Mouse (Mus musculus): ENCODE data around the gene Melk. TPM values are rescaled to one million over a fixed set of nuclear protein-coding genes. Genes with fewer than 3 reads are reported as not detected.

Gene Melk
- 7.1 and 9.3 TPM in 2 replicates for polyA plus RNA-seq (2015; fragmentation: Nextera tagmentation; extraction: Ambion mirVana)

GRCm38 (mm10) chr4:44300781-44301750 lies at the start of gene Melk:
Melk (plus strand) TSS chr4:44300876.
- H3K4me3 ChIP-seq (ENCODE audit: low read length): peak within 1 kb of the TSS; percentile 60
- H3K27ac ChIP-seq (ENCODE audit: low read depth, low read length): no peak within 1 kb of the TSS
- H3K36me3 ChIP-seq (ENCODE audit: control insufficient read depth, insufficient read depth, low read length): no peaks in the 10 kb centered on the region
- no peaks in the 10 kb centered on the region; the same call in 1 of the 2 replicates for H3K4me1 ChIP-seq (ENCODE audit: control insufficient read depth, insufficient read depth, low read depth, low read length)
- WGBS: under 1% methylated on average over 41 of the region's 41 CpGs
- no peaks in the 10 kb centered on the region for H3K9me3 ChIP-seq (ENCODE audit: control insufficient read depth, low read length)
- peak within 1 kb of the TSS; percentile 95 for H3K4me2 ChIP-seq (ENCODE audit: low read length)
- ATAC-seq: peak; percentile 88
- no peaks in the 10 kb centered on the region for H3K27me3 ChIP-seq (replicated peaks; ENCODE audit: control insufficient read depth, insufficient read depth, low read length)
- peak within 1 kb of the TSS; percentile 69 for H3K9ac ChIP-seq (ENCODE audit: low read depth, low read length)

GRCm38 (mm10) chr4:44251521-44251920 lies 49.2 kb upstream of the Melk start:
- H3K4me1 ChIP-seq (ENCODE audit: control insufficient read depth, insufficient read depth, low read depth, low read length): peaks cover 12% of the 10 kb centered on the region
- no peaks in the 10 kb centered on the region for H3K27me3 ChIP-seq (replicated peaks; ENCODE audit: control insufficient read depth, insufficient read depth, low read length)
- no peak for ATAC-seq
- WGBS: 87% methylated on average over 5 of the region's 5 CpGs
- H3K4me2 ChIP-seq (ENCODE audit: low read length): no peak overlapping the region
- no peaks in the 10 kb centered on the region for H3K9me3 ChIP-seq (ENCODE audit: control insufficient read depth, low read length)
- no peak overlapping the region for H3K9ac ChIP-seq (ENCODE audit: low read depth, low read length)
- no peak overlapping the region for H3K27ac ChIP-seq (ENCODE audit: low read depth, low read length)
- no peak overlapping the region for H3K4me3 ChIP-seq (ENCODE audit: low read length)
- H3K36me3 ChIP-seq (ENCODE audit: control insufficient read depth, insufficient read depth, low read length): no peaks in the 10 kb centered on the region

- WGBS: 11% methylated on average over 13 of the region's 13 CpGs
- no peaks in the 10 kb centered on the region for H3K9me3 ChIP-seq (ENCODE audit: control insufficient read depth, low read length)
- no peak overlapping the region for H3K27ac ChIP-seq (ENCODE audit: low read depth, low read length)
- peak overlapping the region; percentile 18 for H3K4me2 ChIP-seq (ENCODE audit: low read length)
- no peak overlapping the region for H3K4me3 ChIP-seq (ENCODE audit: low read length)
- H3K4me1 ChIP-seq (ENCODE audit: control insufficient read depth, insufficient read depth, low read depth, low read length): peaks cover 10% of the 10 kb centered on the region
- H3K27me3 ChIP-seq (replicated peaks; ENCODE audit: control insufficient read depth, insufficient read depth, low read length): no peaks in the 10 kb centered on the region
- no peaks in the 10 kb centered on the region for H3K36me3 ChIP-seq (ENCODE audit: control insufficient read depth, insufficient read depth, low read length)
- no peak overlapping the region for H3K9ac ChIP-seq (ENCODE audit: low read depth, low read length)
- ATAC-seq: no peak
Observed at GRCm38 (mm10) chr4:44251966-44252916, 48.4 kb upstream of the Melk start.

GRCm38 (mm10) chr4:44253191-44253590 lies 47.5 kb upstream of the Melk start:
- no peaks in the 10 kb centered on the region for H3K27me3 ChIP-seq (replicated peaks; ENCODE audit: control insufficient read depth, insufficient read depth, low read length)
- H3K9ac ChIP-seq (ENCODE audit: low read depth, low read length): no peak overlapping the region
- no peak overlapping the region for H3K27ac ChIP-seq (ENCODE audit: low read depth, low read length)
- peak overlapping the region; percentile 18 for H3K4me2 ChIP-seq (ENCODE audit: low read length)
- no peak overlapping the region for H3K4me3 ChIP-seq (ENCODE audit: low read length)
- H3K36me3 ChIP-seq (ENCODE audit: control insufficient read depth, insufficient read depth, low read length): no peaks in the 10 kb centered on the region
- peaks cover 3% of the 10 kb centered on the region for H3K4me1 ChIP-seq (ENCODE audit: control insufficient read depth, insufficient read depth, low read depth, low read length)
- 12% methylated on average over 6 of the region's 6 CpGs for WGBS
- ATAC-seq: no peak
- H3K9me3 ChIP-seq (ENCODE audit: control insufficient read depth, low read length): no peaks in the 10 kb centered on the region

- Histone ChIP-seq H3K4me3 (ENCODE audit: low read length) (no peak overlapping the region), H3K4me2 (ENCODE audit: low read length) (no peak overlapping the region), H3K4me1 (ENCODE audit: control insufficient read depth, insufficient read depth, low read depth, low read length) (peaks cover 3% of the 10 kb centered on the region), H3K9me3 (ENCODE audit: control insufficient read depth, low read length) (no peaks in the 10 kb centered on the region), H3K9ac (ENCODE audit: low read depth, low read length) (no peak overlapping the region), H3K27me3 (replicated peaks; ENCODE audit: control insufficient read depth, insufficient read depth, low read length) (no peaks in the 10 kb centered on the region), H3K36me3 (ENCODE audit: control insufficient read depth, insufficient read depth, low read length) (no peaks in the 10 kb centered on the region), H3K27ac (ENCODE audit: low read depth, low read length) (no peak overlapping the region)
- ATAC-seq: no peak
- WGBS: 77% methylated on average over 5 of the region's 5 CpGs
Observed at GRCm38 (mm10) chr4:44254579-44254978, 46.1 kb upstream of the Melk start.

- ATAC-seq: no peak
- H3K4me1 ChIP-seq (ENCODE audit: control insufficient read depth, insufficient read depth, low read depth, low read length): no peaks in the 10 kb centered on the region
- H3K4me2 ChIP-seq (ENCODE audit: low read length): no peak overlapping the region
- H3K27ac ChIP-seq (ENCODE audit: low read depth, low read length): no peak overlapping the region
- H3K9me3 ChIP-seq (ENCODE audit: control insufficient read depth, low read length): no peaks in the 10 kb centered on the region
- no peaks in the 10 kb centered on the region for H3K36me3 ChIP-seq (ENCODE audit: control insufficient read depth, insufficient read depth, low read length)
- no peak overlapping the region for H3K4me3 ChIP-seq (ENCODE audit: low read length)
- H3K27me3 ChIP-seq (replicated peaks; ENCODE audit: control insufficient read depth, insufficient read depth, low read length): no peaks in the 10 kb centered on the region
- no peak overlapping the region for H3K9ac ChIP-seq (ENCODE audit: low read depth, low read length)
- WGBS: 78% methylated on average over 4 of the region's 4 CpGs
Observed at GRCm38 (mm10) chr4:44259126-44259525, 41.5 kb upstream of the Melk start.

GRCm38 (mm10) chr4:44260244-44260643 lies 40.4 kb upstream of the Melk start:
- H3K27me3 ChIP-seq (replicated peaks; ENCODE audit: control insufficient read depth, insufficient read depth, low read length): no peaks in the 10 kb centered on the region
- WGBS: 6% methylated on average over 10 of the region's 10 CpGs
- no peak overlapping the region for H3K4me2 ChIP-seq (ENCODE audit: low read length)
- ATAC-seq: no peak
- no peak overlapping the region for H3K4me3 ChIP-seq (ENCODE audit: low read length)
- no peak overlapping the region for H3K9ac ChIP-seq (ENCODE audit: low read depth, low read length)
- no peaks in the 10 kb centered on the region for H3K4me1 ChIP-seq (ENCODE audit: control insufficient read depth, insufficient read depth, low read depth, low read length)
- no peaks in the 10 kb centered on the region for H3K9me3 ChIP-seq (ENCODE audit: control insufficient read depth, low read length)
- no peak overlapping the region for H3K27ac ChIP-seq (ENCODE audit: low read depth, low read length)
- no peaks in the 10 kb centered on the region for H3K36me3 ChIP-seq (ENCODE audit: control insufficient read depth, insufficient read depth, low read length)

- WGBS: 81% methylated on average over 3 of the region's 3 CpGs
- H3K27ac ChIP-seq (ENCODE audit: low read depth, low read length): no peak overlapping the region
- H3K9ac ChIP-seq (ENCODE audit: low read depth, low read length): no peak overlapping the region
- H3K4me1 ChIP-seq (ENCODE audit: control insufficient read depth, insufficient read depth, low read depth, low read length): no peaks in the 10 kb centered on the region
- no peak overlapping the region for H3K4me2 ChIP-seq (ENCODE audit: low read length)
- no peak overlapping the region for H3K4me3 ChIP-seq (ENCODE audit: low read length)
- H3K36me3 ChIP-seq (ENCODE audit: control insufficient read depth, insufficient read depth, low read length): no peaks in the 10 kb centered on the region
- no peaks in the 10 kb centered on the region for H3K27me3 ChIP-seq (replicated peaks; ENCODE audit: control insufficient read depth, insufficient read depth, low read length)
- no peak for ATAC-seq
- no peaks in the 10 kb centered on the region for H3K9me3 ChIP-seq (ENCODE audit: control insufficient read depth, low read length)
Observed at GRCm38 (mm10) chr4:44265500-44265899, 35.2 kb upstream of the Melk start.

GRCm38 (mm10) chr4:44267437-44267836 lies 33.2 kb upstream of the Melk start:
- H3K4me3 ChIP-seq (ENCODE audit: low read length): no peak overlapping the region
- no peak overlapping the region for H3K9ac ChIP-seq (ENCODE audit: low read depth, low read length)
- H3K9me3 ChIP-seq (ENCODE audit: control insufficient read depth, low read length): no peaks in the 10 kb centered on the region
- no peaks in the 10 kb centered on the region for H3K4me1 ChIP-seq (ENCODE audit: control insufficient read depth, insufficient read depth, low read depth, low read length)
- no peaks in the 10 kb centered on the region for H3K36me3 ChIP-seq (ENCODE audit: control insufficient read depth, insufficient read depth, low read length)
- no peak overlapping the region for H3K27ac ChIP-seq (ENCODE audit: low read depth, low read length)
- H3K4me2 ChIP-seq (ENCODE audit: low read length): no peak overlapping the region
- ATAC-seq: no peak
- WGBS: 83% methylated on average over 6 of the region's 6 CpGs
- H3K27me3 ChIP-seq (replicated peaks; ENCODE audit: control insufficient read depth, insufficient read depth, low read length): no peaks in the 10 kb centered on the region

Data from hindbrain, embryonic 16.5 days (tissue).